22 mouse cellular contexts compared by ENCODE assay signal in the genomic region with DNA sequence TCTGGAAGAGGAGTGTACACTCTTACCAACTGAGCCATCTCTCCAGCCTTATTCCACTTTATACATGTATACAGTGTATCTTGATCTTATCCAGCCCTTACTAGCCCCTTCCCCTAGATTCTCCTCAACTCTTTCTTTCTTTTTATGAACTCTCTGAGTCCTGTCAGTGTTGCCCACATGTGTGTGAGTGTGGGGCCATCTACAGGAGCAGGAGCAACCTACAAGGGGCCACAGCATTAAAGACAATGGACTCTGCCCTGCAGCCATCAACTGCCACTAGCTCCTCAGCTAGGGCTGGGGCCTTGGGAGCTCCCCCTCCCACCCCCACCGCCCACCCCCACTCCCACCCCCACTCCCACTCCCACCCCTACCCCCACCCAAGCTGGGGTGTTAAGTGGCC. TPM values are rescaled to one million over a fixed set of nuclear protein-coding genes. Genes with fewer than 3 reads are reported as not detected.
DNase-seq lines count a peak whose midpoint lies in the region; ATAC-seq and TF ChIP-seq lines count a peak whose summit lies in the region.
"Had no signal": no experiment of that assay in that cellular context is flagged by ENCODE, and none has a peak within 500 bp of the region (broad histone marks: within the 10 kb centered on the region; RNA-seq: fewer than 3 reads in every experiment).

No protein-coding gene starts in this region.

- no peaks in the 10 kb centered on the region for H3K4me1 ChIP-seq in intestine, postnatal 0 days (replicated peaks; ENCODE audit: control insufficient read depth, insufficient read depth, low read length)
- H3K4me1 ChIP-seq in intestine, embryonic 16.5 days (ENCODE audit: control insufficient read depth, insufficient read depth, low read length), result no peaks in the 10 kb centered on the region
- no peaks in the 10 kb centered on the region for H3K4me1 ChIP-seq in liver, embryonic 14.5 days (replicated peaks; ENCODE audit: control insufficient read depth in 2 of 2, insufficient read depth in 2 of 2, low read length in 1 of 2)
- no peaks in the 10 kb centered on the region for H3K4me1 ChIP-seq in liver, embryonic 12.5 days
- H3K4me1 ChIP-seq in ES-Bruce4 (ENCODE audit: control insufficient read depth, insufficient read depth, low read length), result no peaks in the 10 kb centered on the region
- H3K4me1 ChIP-seq: forebrain, embryonic 13.5 days; heart, embryonic 12.5 days; limb, embryonic 15.5 days had no signal

- no peak for TF ChIP-seq EP300 in liver, embryonic 14.5 days (IDR thresholded peaks at IDR 0.05; ENCODE audit: low read depth)
- TF ChIP-seq EP300 in ES-Bruce4 (IDR thresholded peaks at IDR 0.05; ENCODE audit: insufficient read depth, low read depth, low read length), result no peak

- no peak overlapping the region for H3K4me3 ChIP-seq in intestine, postnatal 0 days (ENCODE audit: low read depth, low read length)
- no peak overlapping the region for H3K4me3 ChIP-seq in intestine, embryonic 16.5 days (ENCODE audit: low read length)
- no peak overlapping the region for H3K4me3 ChIP-seq in liver, embryonic 14.5 days (ENCODE audit: insufficient read depth in 1 of 2, low read depth in 2 of 2, low read length in 2 of 2)
- no peak overlapping the region for H3K4me3 ChIP-seq in liver, embryonic 12.5 days
- no peak overlapping the region for H3K4me3 ChIP-seq in ES-Bruce4 (ENCODE audit: low read depth, low read length)
- H3K4me3 ChIP-seq: forebrain, embryonic 13.5 days; heart, embryonic 12.5 days; hindbrain, embryonic 13.5 days; limb, embryonic 15.5 days had no signal

- no peak for DNase-seq in liver, embryonic 14.5 days (ENCODE audit: low read depth in 3 of 3, low spot score in 3 of 3)
- peak; percentile 44 for DNase-seq in retina, postnatal 1 day
- no peak for DNase-seq in heart, adult 8-10 months (ENCODE audit: low spot score)
- DNase-seq: adrenal gland, postnatal 36 days; cerebellum, adult 9-10 months; cerebellum, postnatal 36 days; gastrocnemius, postnatal 14 days; heart, adult 18-20 months; heart, postnatal 4 days; kidney, adult 18-20 months; kidney, postnatal 10 days; thymus, postnatal 4 days had no signal

- no peak for TF ChIP-seq POLR2A in ES-Bruce4 (IDR thresholded peaks at IDR 0.05; ENCODE audit: insufficient read depth, low read length)

- H3K36me3 ChIP-seq in intestine, postnatal 0 days (ENCODE audit: control insufficient read depth, insufficient read depth), result no peaks in the 10 kb centered on the region
- no peaks in the 10 kb centered on the region for H3K36me3 ChIP-seq in intestine, embryonic 16.5 days (ENCODE audit: control insufficient read depth, insufficient read depth, low read length)
- H3K36me3 ChIP-seq in liver, embryonic 14.5 days (replicated peaks; ENCODE audit: control insufficient read depth, insufficient read depth, low read depth), result no peaks in the 10 kb centered on the region
- no peaks in the 10 kb centered on the region for H3K36me3 ChIP-seq in liver, embryonic 12.5 days
- H3K36me3 ChIP-seq in ES-Bruce4 (ENCODE audit: control insufficient read depth, insufficient read depth, low read length, poor library complexity, severe bottlenecking), result no peaks in the 10 kb centered on the region
- H3K36me3 ChIP-seq: heart, embryonic 12.5 days; hindbrain, embryonic 13.5 days; limb, embryonic 15.5 days had no signal

- H3K4me2 ChIP-seq in intestine, postnatal 0 days (replicated peaks; ENCODE audit: low read depth), result no peak overlapping the region
- no peak overlapping the region for H3K4me2 ChIP-seq in intestine, embryonic 16.5 days (ENCODE audit: low read depth, low read length)
- no peak overlapping the region for H3K4me2 ChIP-seq in liver, embryonic 14.5 days (ENCODE audit: low read depth)
- H3K4me2 ChIP-seq in liver, embryonic 12.5 days, result no peak overlapping the region
- H3K4me2 ChIP-seq: forebrain, embryonic 13.5 days; heart, embryonic 12.5 days; hindbrain, embryonic 13.5 days; limb, embryonic 15.5 days; midbrain, embryonic 11.5 days had no signal

- no peak for ATAC-seq in intestine, postnatal 0 days
- ATAC-seq in intestine, embryonic 16.5 days, result no peak
- no peak for ATAC-seq in liver, embryonic 14.5 days (ENCODE audit: insufficient read depth)
- no peak for ATAC-seq in liver, embryonic 12.5 days
- ATAC-seq: forebrain, embryonic 13.5 days; midbrain, embryonic 16.5 days had no signal

- H3K27me3 ChIP-seq in intestine, postnatal 0 days (replicated peaks; ENCODE audit: control insufficient read depth, insufficient read depth, low read length), result no peaks in the 10 kb centered on the region; the same call in 1 of the 2 replicates
- H3K27me3 ChIP-seq in intestine, embryonic 16.5 days (replicated peaks; ENCODE audit: control insufficient read depth, insufficient read depth, low read length), result no peaks in the 10 kb centered on the region
- no peaks in the 10 kb centered on the region for H3K27me3 ChIP-seq in liver, embryonic 14.5 days (ENCODE audit: control insufficient read depth, insufficient read depth, low read length)
- H3K27me3 ChIP-seq in liver, embryonic 12.5 days (replicated peaks), result no peaks in the 10 kb centered on the region
- H3K27me3 ChIP-seq in ES-Bruce4 (ENCODE audit: control insufficient read depth, insufficient read depth, low read length, poor library complexity, severe bottlenecking), result no peaks in the 10 kb centered on the region
- H3K27me3 ChIP-seq: forebrain, embryonic 13.5 days; heart, embryonic 12.5 days; limb, embryonic 15.5 days had no signal

- H3K9ac ChIP-seq in intestine, postnatal 0 days (ENCODE audit: low read depth, low read length), result no peak overlapping the region
- no peak overlapping the region for H3K9ac ChIP-seq in intestine, embryonic 16.5 days (ENCODE audit: low read depth, low read length)
- no peak overlapping the region for H3K9ac ChIP-seq in liver, embryonic 14.5 days (replicated peaks)
- no peak overlapping the region for H3K9ac ChIP-seq in liver, embryonic 12.5 days
- no peak overlapping the region for H3K9ac ChIP-seq in ES-Bruce4 (ENCODE audit: low read depth, poor library complexity, severe bottlenecking)
- H3K9ac ChIP-seq: forebrain, embryonic 13.5 days; heart, embryonic 12.5 days; hindbrain, embryonic 13.5 days; limb, embryonic 15.5 days had no signal

- TF ChIP-seq CTCF in intestine, postnatal 0 days (IDR thresholded peaks at IDR 0.05; ENCODE audit: low read depth), result peak; percentile 52
- TF ChIP-seq CTCF in liver, embryonic 14.5 days (IDR thresholded peaks at IDR 0.05; ENCODE audit: low read depth), result 0 out of 2 replicates have a peak, but pooled peaks have one; percentile 19
- TF ChIP-seq CTCF in ES-Bruce4 (IDR thresholded peaks at IDR 0.05; ENCODE audit: low read depth, low read length), result peak; percentile 7

- no peaks in the 10 kb centered on the region for H3K9me3 ChIP-seq in intestine, postnatal 0 days (ENCODE audit: control insufficient read depth)
- H3K9me3 ChIP-seq in intestine, embryonic 16.5 days (ENCODE audit: control insufficient read depth, low read length), result no peaks in the 10 kb centered on the region
- no peaks in the 10 kb centered on the region for H3K9me3 ChIP-seq in liver, embryonic 14.5 days (ENCODE audit: control insufficient read depth, low read length)
- no peaks in the 10 kb centered on the region for H3K9me3 ChIP-seq in liver, embryonic 12.5 days (replicated peaks)
- no peaks in the 10 kb centered on the region for H3K9me3 ChIP-seq in ES-Bruce4 (replicated peaks; ENCODE audit: control insufficient read depth, insufficient read depth, low read length, poor library complexity, severe bottlenecking)
- H3K9me3 ChIP-seq: forebrain, embryonic 13.5 days; heart, embryonic 12.5 days; hindbrain, embryonic 13.5 days; limb, embryonic 15.5 days had no signal

- WGBS in intestine, postnatal 0 days, result 22% methylated on average over 1 of the region's 1 CpGs
- 60% methylated on average over 1 of the region's 1 CpGs for WGBS in intestine, embryonic 16.5 days
- WGBS in liver, embryonic 14.5 days (ENCODE audit: insufficient replicate concordance), result 8% methylated on average over 1 of the region's 1 CpGs
- no CpG with 5 or more reads among the region's 1 CpGs for WGBS in liver, embryonic 12.5 days (ENCODE audit: insufficient replicate concordance)

- H3K27ac ChIP-seq in intestine, postnatal 0 days (ENCODE audit: low read depth, low read length), result no peak overlapping the region
- H3K27ac ChIP-seq in intestine, embryonic 16.5 days (ENCODE audit: low read length), result no peak overlapping the region
- no peak overlapping the region for H3K27ac ChIP-seq in liver, embryonic 14.5 days
- no peak overlapping the region for H3K27ac ChIP-seq in liver, embryonic 12.5 days
- H3K27ac ChIP-seq in ES-Bruce4 (ENCODE audit: insufficient read depth, low read length), result no peak overlapping the region
- H3K27ac ChIP-seq: forebrain, embryonic 13.5 days; hindbrain, embryonic 13.5 days; limb, embryonic 15.5 days had no signal

RNA-seq across cellular contexts. Expression of gene Aktip, which starts 22.1 kb away (rescaled TPM):
- 29.1 and 29.9 TPM in 2 replicates for polyA plus RNA-seq in intestine, postnatal 0 days (2015; fragmentation: Nextera tagmentation; extraction: Ambion mirVana)
- polyA plus RNA-seq in intestine, embryonic 16.5 days (2015; fragmentation: Nextera tagmentation; extraction: Ambion mirVana), result 41.4 and 43.0 TPM in 2 replicates
- polyA plus RNA-seq in liver, embryonic 14.5 days (2012; rRNA removed), result 2.7 and 2.9 TPM in 2 replicates
- polyA plus RNA-seq in liver, embryonic 14.5 days (2014; fragmentation: Nextera tagmentation; extraction: Ambion mirVana), result 5.6 and 6.6 TPM in 2 replicates
- polyA plus RNA-seq in liver, embryonic 12.5 days (2016; fragmentation: Nextera tagmentation; extraction: Ambion mirVana), result 10.0 and 11.6 TPM in 2 replicates
- 74.4 and 80.3 TPM in 2 replicates for polyA plus RNA-seq in ES-Bruce4 (2011; ENCODE audit: insufficient read depth, insufficient read length, low read depth, missing spikeins)
- total RNA-seq in heart, adult 8-10 months (2022), result 10 to 100 TPM; 60.2 to 65.7 (median 62.4) TPM
